Mouse (Mus musculus): Measurements from ENCODE around the gene Wars. TPM values are rescaled to one million over a fixed set of nuclear protein-coding genes. Genes with fewer than 3 reads are reported as not detected.

Wars gene
- polyA plus RNA-seq, 1 experiment, result 107 TPM

- DNase-seq (ENCODE audit: low read depth), result no peak
- TF ChIP-seq POLR2A (IDR thresholded peaks at IDR 0.05; ENCODE audit: borderline replicate concordance, extremely low read depth, insufficient read depth, insufficient read length, poor library complexity, severe bottlenecking) (no peak), CTCF (IDR thresholded peaks at IDR 0.05; ENCODE audit: borderline replicate concordance, extremely low read depth, insufficient read depth, insufficient read length) (no peak)
Observed at GRCm38 (mm10) chr12:108823036-108823435, 70.9 kb downstream of the Wars start.

DNA sequence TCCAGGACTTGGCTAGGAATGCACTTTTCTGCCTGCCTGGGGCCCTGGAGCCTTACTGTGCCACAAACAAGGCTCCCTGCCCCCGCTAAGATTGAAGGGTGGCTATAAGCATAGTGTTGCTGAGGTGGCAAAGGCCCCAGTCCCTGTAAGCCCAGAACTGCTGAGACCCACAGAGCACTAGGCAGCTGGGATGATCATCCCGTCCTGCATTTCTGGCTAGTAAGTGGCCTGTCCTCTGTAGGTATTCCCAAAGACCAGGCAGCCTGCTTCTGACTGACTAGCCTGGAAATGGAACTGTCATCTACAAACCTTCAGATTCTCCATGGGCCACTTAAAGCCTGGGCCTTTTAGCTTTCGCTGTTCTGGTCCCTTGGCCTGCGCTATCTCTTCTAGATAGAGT, 73.5 kb downstream of the Wars start:
- no peak for DNase-seq (ENCODE audit: low read depth)

DNA sequence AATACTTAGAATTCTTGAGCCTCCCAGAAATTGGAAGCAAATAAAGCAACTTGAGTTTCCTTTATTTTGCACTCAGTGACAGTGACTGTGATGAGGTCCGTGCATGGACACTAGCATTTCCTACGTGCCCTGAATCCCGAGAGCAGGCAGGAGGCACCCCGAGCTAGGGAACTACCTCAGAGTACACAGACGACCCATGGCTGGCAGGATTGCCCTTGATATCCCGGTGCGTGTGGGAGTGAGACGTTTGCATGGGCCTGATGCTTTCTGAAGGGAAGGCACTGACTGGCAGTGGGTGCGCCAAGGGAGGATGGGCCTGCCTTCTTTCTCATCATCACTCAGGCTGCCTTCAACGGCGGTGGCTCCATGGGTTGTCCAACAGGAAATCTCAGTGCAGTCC, 77.4 kb downstream of the Wars start:
- no peak for DNase-seq (ENCODE audit: low read depth)

More for the DNA sequence above, 73.5 kb downstream of the Wars start:
- TF ChIP-seq CTCF (IDR thresholded peaks at IDR 0.05; ENCODE audit: borderline replicate concordance, extremely low read depth, insufficient read depth, insufficient read length) (no peak), POLR2A (IDR thresholded peaks at IDR 0.05; ENCODE audit: borderline replicate concordance, extremely low read depth, insufficient read depth, insufficient read length, poor library complexity, severe bottlenecking) (no peak)

DNA sequence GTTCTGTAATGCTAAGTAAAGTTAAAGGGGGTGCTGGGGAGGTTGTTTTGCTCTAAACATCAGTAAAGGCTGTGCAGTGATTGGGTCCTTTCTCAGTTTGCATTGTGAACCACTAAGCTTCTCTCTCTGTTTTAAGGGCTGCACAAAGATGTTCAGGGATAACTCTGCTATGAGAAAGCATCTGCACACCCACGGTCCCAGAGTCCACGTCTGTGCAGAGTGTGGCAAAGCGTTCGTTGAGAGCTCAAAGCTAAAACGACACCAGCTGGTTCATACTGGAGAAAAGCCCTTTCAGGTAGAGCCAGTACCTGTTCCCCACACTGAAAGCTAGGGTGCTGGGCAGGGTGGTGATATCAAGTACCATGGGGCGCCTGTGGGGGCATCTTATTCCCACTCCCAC, 79.5 kb downstream of the Wars start:
- DNase-seq (ENCODE audit: low read depth), result no peak
- TF ChIP-seq POLR2A (IDR thresholded peaks at IDR 0.05; ENCODE audit: borderline replicate concordance, extremely low read depth, insufficient read depth, insufficient read length, poor library complexity, severe bottlenecking) (no peak), CTCF (IDR thresholded peaks at IDR 0.05; ENCODE audit: borderline replicate concordance, extremely low read depth, insufficient read depth, insufficient read length) (no peak)

More for the DNA sequence above, 77.4 kb downstream of the Wars start:
- TF ChIP-seq CTCF (IDR thresholded peaks at IDR 0.05; ENCODE audit: borderline replicate concordance, extremely low read depth, insufficient read depth, insufficient read length), result no peak
- no peak for TF ChIP-seq POLR2A (IDR thresholded peaks at IDR 0.05; ENCODE audit: borderline replicate concordance, extremely low read depth, insufficient read depth, insufficient read length, poor library complexity, severe bottlenecking)

- DNase-seq (ENCODE audit: low read depth), result no peak
- TF ChIP-seq POLR2A (IDR thresholded peaks at IDR 0.05; ENCODE audit: borderline replicate concordance, extremely low read depth, insufficient read depth, insufficient read length, poor library complexity, severe bottlenecking) (no peak), CTCF (IDR thresholded peaks at IDR 0.05; ENCODE audit: borderline replicate concordance, extremely low read depth, insufficient read depth, insufficient read length) (no peak)
Observed at GRCm38 (mm10) chr12:108812463-108812862, 81.5 kb downstream of the Wars start.

DNA sequence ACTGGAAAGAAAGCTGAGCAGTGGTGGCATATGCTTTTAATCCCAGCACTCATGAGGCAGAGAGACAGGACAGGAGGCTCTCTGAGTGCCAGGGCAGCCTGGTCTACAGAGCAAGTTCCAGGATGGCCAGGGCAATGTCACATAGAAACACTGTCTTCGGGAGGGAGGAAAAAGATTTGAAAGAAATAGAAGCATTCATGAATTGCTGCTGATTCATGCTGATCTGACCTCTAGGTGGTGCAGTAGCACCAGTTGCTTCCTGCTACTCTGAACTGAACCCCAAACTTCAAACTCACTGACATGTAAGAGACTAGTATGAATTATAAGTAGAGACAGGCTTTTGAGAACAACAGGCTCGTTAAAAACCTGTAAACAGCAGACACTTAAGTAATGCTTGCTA, 82.8 kb downstream of the Wars start:
- TF ChIP-seq CTCF (IDR thresholded peaks at IDR 0.05; ENCODE audit: borderline replicate concordance, extremely low read depth, insufficient read depth, insufficient read length) (peak; percentile 41; the same call in 1 of the 2 replicates), POLR2A (IDR thresholded peaks at IDR 0.05; ENCODE audit: borderline replicate concordance, extremely low read depth, insufficient read depth, insufficient read length, poor library complexity, severe bottlenecking) (no peak)

DNA sequence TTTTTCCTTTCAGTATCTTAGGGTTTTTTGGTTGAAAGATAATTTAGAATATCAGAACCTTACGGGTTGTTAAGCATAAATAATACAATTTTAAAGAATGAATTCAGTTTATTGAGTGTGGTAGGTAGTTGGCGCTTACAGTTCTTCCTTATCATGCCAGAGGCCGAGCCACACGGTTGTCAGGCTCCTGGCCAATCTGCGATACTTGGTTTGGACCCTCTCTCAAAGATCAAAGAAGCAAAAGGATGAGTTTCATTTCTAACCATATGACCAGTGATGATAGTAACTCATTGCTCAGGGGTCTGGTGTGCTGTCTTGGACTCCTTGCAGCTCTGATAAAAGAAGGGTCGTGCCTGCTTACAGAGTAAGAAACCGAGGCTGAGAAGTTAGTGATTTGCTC, 83.7 kb downstream of the Wars start:
- TF ChIP-seq CTCF (IDR thresholded peaks at IDR 0.05; ENCODE audit: borderline replicate concordance, extremely low read depth, insufficient read depth, insufficient read length) (no peak), POLR2A (IDR thresholded peaks at IDR 0.05; ENCODE audit: borderline replicate concordance, extremely low read depth, insufficient read depth, insufficient read length, poor library complexity, severe bottlenecking) (no peak)
- DNase-seq (ENCODE audit: low read depth), result no peak

More for the DNA sequence above, 82.8 kb downstream of the Wars start:
- peak; percentile 39 for DNase-seq (ENCODE audit: low read depth)

Other genes starting within 250 kb of the Wars start
- 0.05 TPM in 1 of 2 replicates, not detected in the other for gene Degs2, start 191.9 kb downstream of the Wars start, polyA plus RNA-seq (2012; rRNA removed)
- gene Yy1, start 101.2 kb downstream of the Wars start, polyA plus RNA-seq (2012; rRNA removed), result 26.5 and 33.6 TPM in 2 replicates
- gene Slc25a29, start 58.3 kb downstream of the Wars start, polyA plus RNA-seq (2012; rRNA removed), result 19.7 and 28.3 TPM in 2 replicates
- gene Slc25a47, start 58.1 kb downstream of the Wars start, polyA plus RNA-seq (2012; rRNA removed), result 19.9 and 24.8 TPM in 2 replicates
- gene Wdr25, start 543 bp downstream of the Wars start, polyA plus RNA-seq (2012; rRNA removed), result 11.0 and 13.8 TPM in 2 replicates
- 65.9 and 96.3 TPM in 2 replicates for gene Begain, start 174.0 kb upstream of the Wars start, polyA plus RNA-seq (2012; rRNA removed)

All from brain, embryonic 14.5 days (tissue).